Mouse (Mus musculus) G1E (cell line): ENCODE results near the gene Eapp. TPM values are rescaled to one million over a fixed set of nuclear protein-coding genes. Genes with fewer than 3 reads are reported as not detected.
A peak's percentile ranks its signal among the peaks of the same experiment; 100 is the strongest.
"Not testable (repeated sequence)": the region's sequence is repeated elsewhere in the genome, so short reads cannot be mapped to it uniquely, and the experiment has no call there.

ENCODE experiments used
- ATAC-seq: 2 replicates; pipeline ENCODE4 v1.8.0; 2016; ENCODE audit warnings: mild to moderate bottlenecking; ENCODE audit not compliant: insufficient number of reproducible peaks, poor library complexity, low FRiP score, severe bottlenecking; ENCODE audit errors: extremely low read depth
- DNase-seq: peaks from one replicate; pipeline ENCODE4 v3.0.0; 2012; ENCODE audit warnings: low spot score
- H3K27me3 ChIP-seq: 2 replicates; pipeline ENCODE4 v1.6.1; 2012; ENCODE audit warnings: mild to moderate bottlenecking, low read length, inconsistent platforms; ENCODE audit not compliant: insufficient read depth
- H3K36me3 ChIP-seq: replicated peaks from 2 replicates; pipeline ENCODE3; 2012; ENCODE audit warnings: mild to moderate bottlenecking, inconsistent platforms
- H3K4me1 ChIP-seq: 2 replicates; pipeline ENCODE4 v1.6.1; 2012; ENCODE audit warnings: low read depth, low read length, inconsistent platforms, mixed read lengths; ENCODE audit not compliant: insufficient read depth
- H3K4me3 ChIP-seq: 2 replicates; pipeline ENCODE4 v1.5.1; 2012; ENCODE audit warnings: low read depth, mild to moderate bottlenecking, inconsistent platforms, low read length, moderate library complexity, mixed read lengths
- H3K9me3 ChIP-seq: replicated peaks from 2 replicates; pipeline ENCODE4 v1.6.1; 2012; ENCODE audit warnings: inconsistent platforms
- CTCF ChIP-seq: IDR thresholded peaks from 2 replicates; pipeline ENCODE4 v1.5.1; 2012; ENCODE audit warnings: low read depth, low read length, inconsistent platforms, mixed read lengths
- GATA1 ChIP-seq: IDR thresholded peaks from 2 replicates; pipeline ENCODE4 v1.6.1; 2012; ENCODE audit warnings: borderline replicate concordance, low read length, inconsistent platforms, mixed read lengths
- GATA2 ChIP-seq: IDR thresholded peaks from 2 replicates; pipeline ENCODE4 v1.6.1; 2012; ENCODE audit warnings: low read depth, low read length, inconsistent platforms, borderline replicate concordance
- POLR2AphosphoS5 ChIP-seq: IDR thresholded peaks from 2 replicates; pipeline ENCODE4 v1.6.1; 2012; ENCODE audit warnings: low read depth, low read length, inconsistent platforms; ENCODE audit not compliant: insufficient replicate concordance
- TAL1 ChIP-seq: conservative IDR thresholded peaks from 2 replicates; pipeline ENCODE4 v1.6.1; 2012; ENCODE audit warnings: low read depth, low read length, inconsistent platforms, mixed read lengths
- polyA plus RNA-seq: library from polyadenylated mRNA; stranded (reverse); fragments of >175 nt; gene quantifications from 2 replicates; pipeline ENCODE4 v1.2.3, GENCODE M21; 2012
- total RNA-seq, 2 experiments: library from RNA; stranded (forward) in 1 of 2; stranded (reverse) in 1 of 2; fragments of 200-1000 nt in 1 of 2; fragments of >200 nt in 1 of 2; fragmentation: Nextera tagmentation in 1 of 2; gene quantifications; 2 replicates each; pipeline ENCODE4 v1.2.3; 2014 to 2017

Gene Eapp
- total and polyA plus RNA-seq, 3 experiments = 53.2 to 106 (median 98.9) TPM

- H3K27me3 ChIP-seq = no peaks in the 10 kb centered on the region
- H3K36me3 ChIP-seq = peaks cover 44% of the 10 kb centered on the region
- DNase-seq (no peak), ATAC-seq (no peak)
- peaks cover 3% of the 10 kb centered on the region; the same call in 1 of the 2 replicates for H3K4me1 ChIP-seq
- no peak overlapping the region for H3K4me3 ChIP-seq
- H3K9me3 ChIP-seq = no peaks in the 10 kb centered on the region
- TF ChIP-seq TAL1 (no peak), POLR2AphosphoS5 (no peak), GATA1 (no peak)
These were observed 27.6 kb downstream of the Eapp start for GRCm38 (mm10) chr12:54668141-54668540.

GRCm38 (mm10) chr12:54665526-54665925, 30.2 kb downstream of the Eapp start:
- no peaks in the 10 kb centered on the region for H3K9me3 ChIP-seq
- H3K4me3 ChIP-seq = no peak overlapping the region
- no peaks in the 10 kb centered on the region for H3K27me3 ChIP-seq
- peaks cover 19% of the 10 kb centered on the region for H3K36me3 ChIP-seq
- DNase-seq (no peak), ATAC-seq (no peak)
- TF ChIP-seq GATA1 (no peak), CTCF (no peak), POLR2AphosphoS5 (no peak), GATA2 (no peak), TAL1 (no peak)
- H3K4me1 ChIP-seq = peaks cover 3% of the 10 kb centered on the region; the same call in 1 of the 2 replicates

GRCm38 (mm10) chr12:54661470-54661869, 34.2 kb downstream of the Eapp start:
- not testable (repeated sequence) for H3K9me3 ChIP-seq, ATAC-seq, DNase-seq, H3K36me3 ChIP-seq, H3K4me3 ChIP-seq, H3K27me3 ChIP-seq
- H3K4me1 ChIP-seq = peaks cover 25% of the 10 kb centered on the region

- TF ChIP-seq GATA1 = no peak
- no peak for TF ChIP-seq GATA2
- no peak for TF ChIP-seq TAL1
- no peak for TF ChIP-seq CTCF
- TF ChIP-seq POLR2AphosphoS5 = no peak
- no peaks in the 10 kb centered on the region for H3K27me3 ChIP-seq
- DNase-seq (no peak), ATAC-seq (no peak)
- no peaks in the 10 kb centered on the region for H3K9me3 ChIP-seq
- no peaks in the 10 kb centered on the region for H3K36me3 ChIP-seq
- no peak overlapping the region for H3K4me3 ChIP-seq
- peaks cover 29% of the 10 kb centered on the region for H3K4me1 ChIP-seq
These were observed 35.8 kb downstream of the Eapp start for GRCm38 (mm10) chr12:54659901-54660300.

- Histone ChIP-seq H3K36me3 (peaks cover 4% of the 10 kb centered on the region), H3K9me3 (no peaks in the 10 kb centered on the region), H3K4me3 (no peak overlapping the region), H3K27me3 (no peaks in the 10 kb centered on the region), H3K4me1 (peaks cover 42% of the 10 kb centered on the region)
- no peak for ATAC-seq
- no peak for TF ChIP-seq GATA1
- no peak for DNase-seq
These were observed 37.1 kb downstream of the Eapp start for GRCm38 (mm10) chr12:54658425-54659092.

GRCm38 (mm10) chr12:54657951-54658350, 37.7 kb downstream of the Eapp start:
- H3K4me3 ChIP-seq = no peak overlapping the region
- no peaks in the 10 kb centered on the region for H3K9me3 ChIP-seq
- no peaks in the 10 kb centered on the region for H3K27me3 ChIP-seq
- H3K36me3 ChIP-seq = peaks cover 6% of the 10 kb centered on the region
- peaks cover 43% of the 10 kb centered on the region for H3K4me1 ChIP-seq
- TF ChIP-seq POLR2AphosphoS5 (no peak), GATA1 (no peak), GATA2 (no peak), TAL1 (no peak)
- DNase-seq = no peak
- ATAC-seq = no peak

- no peaks in the 10 kb centered on the region for H3K9me3 ChIP-seq
- H3K4me3 ChIP-seq = peak overlapping the region; percentile 82; the same call in 1 of the 2 replicates
- H3K36me3 ChIP-seq = peaks cover 12% of the 10 kb centered on the region
- no peak for DNase-seq
- no peak for TF ChIP-seq GATA1
- no peak for TF ChIP-seq GATA2
- TF ChIP-seq TAL1 = no peak
- TF ChIP-seq POLR2AphosphoS5 = no peak
- TF ChIP-seq CTCF = no peak
- H3K27me3 ChIP-seq = no peaks in the 10 kb centered on the region
- peaks cover 47% of the 10 kb centered on the region for H3K4me1 ChIP-seq
- no peak for ATAC-seq
These were observed 38.5 kb downstream of the Eapp start for GRCm38 (mm10) chr12:54657226-54657625.
